Mouse (Mus musculus) neural tube, embryonic 11.5 days (tissue): Measurements from ENCODE around the gene Hcfc1r1. TPM values are rescaled to one million over a fixed set of nuclear protein-coding genes. Genes with fewer than 3 reads are reported as not detected.

Experiments used
- ATAC-seq: fragments of 200-750 bp; cut with Nextera tagmentation; 2 replicates; pipeline ENCODE4 v1.8.0; 2017; ENCODE audit warnings: moderate number of reproducible peaks, mild to moderate bottlenecking, moderate TSS enrichment, moderate library complexity; ENCODE audit not compliant: insufficient read depth, low FRiP score, low TSS enrichment
- DNase-seq: peaks from one replicate; pipeline ENCODE4 v3.0.0-alpha.2; 2015; ENCODE audit warnings: low spot score
- H3K27ac ChIP-seq: fragments of 300-500 bp; sonication (generic); 2 replicates; pipeline ENCODE4 v1.5.1; 2014; ENCODE audit warnings: low read depth, mild to moderate bottlenecking, low read length
- H3K27me3 ChIP-seq: fragments of 300-500 bp; sonication (generic); 2 replicates; pipeline ENCODE4 v1.6.1; 2014; ENCODE audit warnings: mild to moderate bottlenecking, low read length, mixed read lengths; ENCODE audit not compliant: control insufficient read depth, insufficient read depth
- H3K36me3 ChIP-seq: fragments of 300-500 bp; sonication (generic); 2 replicates; pipeline ENCODE4 v1.6.1; 2014; ENCODE audit warnings: mild to moderate bottlenecking, low read length, moderate library complexity, mixed read lengths; ENCODE audit not compliant: control insufficient read depth, insufficient read depth
- H3K4me1 ChIP-seq: fragments of 300-500 bp; sonication (generic); 2 replicates; pipeline ENCODE4 v1.6.1; 2014; ENCODE audit warnings: low read length, mixed read lengths; ENCODE audit not compliant: control insufficient read depth, insufficient read depth
- H3K4me2 ChIP-seq: fragments of 300-500 bp; sonication (generic); 2 replicates; pipeline ENCODE4 v1.6.1; 2014; ENCODE audit warnings: low read depth, mild to moderate bottlenecking, moderate library complexity
- H3K4me3 ChIP-seq: fragments of 300-500 bp; sonication (generic); 2 replicates; pipeline ENCODE4 v1.5.1; 2014; ENCODE audit warnings: low read depth, low read length
- H3K9ac ChIP-seq: fragments of 300-500 bp; sonication (generic); 2 replicates; pipeline ENCODE4 v1.6.1; 2014; ENCODE audit warnings: mild to moderate bottlenecking, low read length
- H3K9me3 ChIP-seq: fragments of 300-500 bp; sonication (generic); 2 replicates; pipeline ENCODE4 v1.6.1; 2016; ENCODE audit warnings: low read length; ENCODE audit not compliant: control insufficient read depth
- WGBS: fragments of 180-500 bp; shearing (Covaris S2); extraction: QIAGEN DNeasy Blood & Tissue Kit; methylation state at CpG from one replicate; pipeline ENCODE4 v1.1.7; 2014; 5-methylcytosine and 5-hydroxymethylcytosine counted together
- polyA plus RNA-seq: library from polyadenylated mRNA; unstranded; fragments of >200 nt; fragmentation: Nextera tagmentation; extraction: Ambion mirVana; gene quantifications from 2 replicates; pipeline ENCODE4 v1.2.1, GENCODE M21; 2014

Gene Hcfc1r1
- polyA plus RNA-seq, 1 experiment from 2014 or later = 52.5 TPM

- no peak for ATAC-seq
- H3K27ac ChIP-seq = no peak overlapping the region
- 77% methylated on average over 9 of the region's 9 CpGs for WGBS
- no peak for DNase-seq
- no peak overlapping the region for H3K9ac ChIP-seq
- peaks cover 13% of the 10 kb centered on the region for H3K4me1 ChIP-seq
- H3K27me3 ChIP-seq = peaks cover 65% of the 10 kb centered on the region
- H3K9me3 ChIP-seq = no peaks in the 10 kb centered on the region
- no peaks in the 10 kb centered on the region for H3K36me3 ChIP-seq
- H3K4me2 ChIP-seq = no peak overlapping the region
- no peak overlapping the region for H3K4me3 ChIP-seq
Measured at GRCm38 (mm10) chr17:23680336-23680735, 6.9 kb downstream of the Hcfc1r1 start.

GRCm38 (mm10) chr17:23681086-23681485, 7.7 kb downstream of the Hcfc1r1 start:
- 74% methylated on average over 10 of the region's 10 CpGs for WGBS
- Histone ChIP-seq H3K4me3 (no peak overlapping the region), H3K27me3 (peaks cover 58% of the 10 kb centered on the region), H3K9ac (no peak overlapping the region), H3K4me2 (no peak overlapping the region), H3K27ac (no peak overlapping the region), H3K4me1 (peaks cover 8% of the 10 kb centered on the region), H3K9me3 (no peaks in the 10 kb centered on the region), H3K36me3 (no peaks in the 10 kb centered on the region)
- DNase-seq (no peak), ATAC-seq (no peak)

GRCm38 (mm10) chr17:23682092-23682491, 8.7 kb downstream of the Hcfc1r1 start:
- H3K4me3 ChIP-seq = no peak overlapping the region
- peaks cover 2% of the 10 kb centered on the region; the same call in 1 of the 2 replicates for H3K4me1 ChIP-seq
- H3K9ac ChIP-seq = no peak overlapping the region
- H3K27me3 ChIP-seq = peaks cover 54% of the 10 kb centered on the region
- H3K4me2 ChIP-seq = no peak overlapping the region
- no peak for DNase-seq
- no peaks in the 10 kb centered on the region for H3K9me3 ChIP-seq
- H3K36me3 ChIP-seq = no peaks in the 10 kb centered on the region
- 59% methylated on average over 4 of the region's 4 CpGs for WGBS
- H3K27ac ChIP-seq = no peak overlapping the region
- ATAC-seq = no peak

- Histone ChIP-seq H3K4me3 (no peak overlapping the region), H3K4me1 (peaks cover 2% of the 10 kb centered on the region; the same call in 1 of the 2 replicates), H3K9me3 (no peaks in the 10 kb centered on the region), H3K36me3 (no peaks in the 10 kb centered on the region), H3K4me2 (no peak overlapping the region), H3K9ac (no peak overlapping the region), H3K27ac (no peak overlapping the region), H3K27me3 (peaks cover 54% of the 10 kb centered on the region)
- ATAC-seq (no peak), DNase-seq (peak; percentile 8)
- WGBS = 58% methylated on average over 3 of the region's 3 CpGs
Measured at GRCm38 (mm10) chr17:23682530-23682929, 9.1 kb downstream of the Hcfc1r1 start.

GRCm38 (mm10) chr17:23683226-23683625, 9.8 kb downstream of the Hcfc1r1 start:
- 16% methylated on average over 15 of the region's 15 CpGs for WGBS
- Histone ChIP-seq H3K4me2 (no peak overlapping the region), H3K4me1 (peaks cover 2% of the 10 kb centered on the region; the same call in 1 of the 2 replicates), H3K9ac (no peak overlapping the region), H3K9me3 (no peaks in the 10 kb centered on the region), H3K27ac (no peak overlapping the region), H3K36me3 (no peaks in the 10 kb centered on the region), H3K27me3 (peaks cover 50% of the 10 kb centered on the region), H3K4me3 (no peak overlapping the region)
- DNase-seq = no peak
- ATAC-seq = no peak

- DNase-seq = peak; percentile 12
- H3K9me3 ChIP-seq = no peaks in the 10 kb centered on the region
- H3K27ac ChIP-seq = no peak within 1 kb of the TSS
- H3K4me1 ChIP-seq = peaks cover 2% of the 10 kb centered on the region; the same call in 1 of the 2 replicates
- no peak within 1 kb of the TSS for H3K4me2 ChIP-seq
- no peak within 1 kb of the TSS for H3K4me3 ChIP-seq
- no peak within 1 kb of the TSS for H3K9ac ChIP-seq
- no peaks in the 10 kb centered on the region for H3K36me3 ChIP-seq
- 11% methylated on average over 15 of the region's 15 CpGs for WGBS
- no peak; the same call in 1 of the 2 replicates for ATAC-seq
- peaks cover 42% of the 10 kb centered on the region for H3K27me3 ChIP-seq
Measured at GRCm38 (mm10) chr17:23683856-23684672, 10.7 kb downstream of the Hcfc1r1 start, which contains the start of gene Cldn9. Cldn9 (minus strand) TSS chr17:23684026.

- no peaks in the 10 kb centered on the region for H3K4me1 ChIP-seq
- H3K4me3 ChIP-seq = no peak overlapping the region
- no peaks in the 10 kb centered on the region for H3K9me3 ChIP-seq
- DNase-seq (no peak), ATAC-seq (no peak)
- WGBS = 76% methylated on average over 1 of the region's 1 CpGs
- H3K36me3 ChIP-seq = no peaks in the 10 kb centered on the region
- no peak overlapping the region for H3K9ac ChIP-seq
- H3K4me2 ChIP-seq = no peak overlapping the region
- H3K27me3 ChIP-seq = peaks cover 13% of the 10 kb centered on the region
- no peak overlapping the region for H3K27ac ChIP-seq
Measured at GRCm38 (mm10) chr17:23694491-23694890, 21.1 kb downstream of the Hcfc1r1 start.

GRCm38 (mm10) chr17:23695801-23696200, 22.4 kb downstream of the Hcfc1r1 start:
- WGBS = 8% methylated on average over 3 of the region's 3 CpGs
- no peak for DNase-seq

More at GRCm38 (mm10) chr17:23695801-23696200, 22.4 kb downstream of the Hcfc1r1 start:
- Histone ChIP-seq H3K4me3 (no peak overlapping the region), H3K9me3 (no peaks in the 10 kb centered on the region), H3K27me3 (peaks cover 20% of the 10 kb centered on the region), H3K4me2 (no peak overlapping the region), H3K4me1 (no peaks in the 10 kb centered on the region), H3K36me3 (no peaks in the 10 kb centered on the region), H3K27ac (no peak overlapping the region), H3K9ac (no peak overlapping the region)
- no peak for ATAC-seq
